Mouse (Mus musculus) urinary bladder, adult 2 months (tissue): ENCODE data around the gene Lhx2. TPM values are rescaled to one million over a fixed set of nuclear protein-coding genes. Genes with fewer than 3 reads are reported as not detected.

Experiments
- DNase-seq: peaks from one replicate; pipeline ENCODE4 v3.0.0; 2022; ENCODE audit warnings: low spot score
- polyA plus RNA-seq: library from polyadenylated mRNA; depleted of rRNA; stranded (reverse); fragments of >200 nt; gene quantifications from 2 replicates; pipeline ENCODE4 v1.2.3, GENCODE M21; 2012

Lhx2 gene
- polyA plus RNA-seq, 1 experiment: not detected

DNA sequence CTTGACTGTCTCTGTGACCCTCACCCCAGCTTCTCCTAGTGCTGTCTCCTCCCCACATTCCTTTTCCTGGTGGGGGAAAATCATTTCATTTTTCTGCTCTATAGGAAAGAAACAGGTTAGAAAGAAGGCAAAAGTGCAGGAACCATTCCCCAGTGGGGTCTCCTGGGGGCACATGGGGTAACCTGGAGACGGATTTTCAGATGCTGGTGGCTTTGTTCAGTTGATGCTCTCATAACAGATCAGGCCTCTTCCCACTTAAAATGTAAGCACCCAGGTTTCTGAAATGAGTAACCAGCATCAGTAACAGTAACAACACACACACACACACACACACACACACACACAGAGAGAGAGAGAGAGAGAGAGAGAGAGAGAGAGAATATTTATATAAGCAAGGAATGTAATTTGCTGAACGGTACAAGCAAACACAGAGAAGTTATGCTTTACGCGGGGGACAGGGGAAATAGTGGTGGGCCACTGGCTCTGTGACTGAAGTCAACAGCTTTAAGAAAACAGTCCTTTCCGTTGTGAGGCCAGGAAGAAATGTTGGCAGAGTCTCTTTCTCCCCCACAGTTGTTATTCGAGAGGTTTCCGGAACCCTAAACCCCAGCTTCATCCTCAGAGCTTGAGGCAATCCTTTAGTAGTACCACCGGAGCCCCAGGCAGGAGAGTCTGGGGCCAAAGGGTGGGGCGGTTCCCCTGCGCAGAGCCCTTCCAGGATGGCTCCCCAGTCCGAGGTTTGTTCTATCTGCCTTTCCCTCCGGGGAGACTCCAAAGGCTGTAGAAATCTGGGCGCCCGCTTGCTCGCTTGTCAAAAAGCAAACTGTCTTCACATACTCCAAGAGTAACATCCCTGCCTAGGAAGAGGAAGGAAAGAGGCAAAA lies 8.0 kb downstream of the Lhx2 start:
- DNase-seq: no peak

DNA sequence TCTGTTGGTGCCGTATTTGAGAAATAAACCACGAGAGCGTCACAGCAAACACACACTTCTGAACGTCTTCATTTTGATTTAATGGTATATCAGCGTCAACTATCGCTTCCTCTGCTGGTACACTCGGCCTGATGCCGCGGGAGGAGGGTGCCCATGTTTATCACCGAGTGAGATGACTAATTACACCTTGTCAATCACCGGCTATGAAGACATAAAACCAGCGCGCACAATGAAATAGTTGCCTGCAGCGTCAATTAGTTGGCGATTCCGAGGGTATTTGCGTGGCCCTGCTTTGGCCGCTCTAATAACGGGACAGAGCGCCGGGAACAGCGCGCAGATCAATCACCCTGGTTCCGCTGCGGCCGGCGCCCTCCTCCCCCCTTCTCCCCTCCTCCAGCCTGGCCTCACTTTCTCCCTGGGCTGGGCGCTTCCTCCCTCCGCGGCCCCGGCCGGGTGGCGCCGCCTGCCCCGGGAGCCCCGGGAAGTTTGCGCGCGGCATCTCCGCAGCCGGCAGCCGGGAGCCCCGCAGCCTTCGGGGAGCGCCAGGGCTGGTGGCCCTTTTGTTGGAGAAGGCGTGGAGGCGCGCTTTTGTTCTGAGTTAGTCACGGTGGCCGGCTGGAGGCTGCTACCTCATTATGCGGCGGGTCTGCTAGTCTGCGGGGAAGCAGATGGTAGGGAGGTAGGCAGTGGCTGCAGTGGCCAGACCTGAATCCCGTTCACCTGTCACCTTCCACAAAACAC lies 8.9 kb downstream of the Lhx2 start:
- DNase-seq: no peak

DNA sequence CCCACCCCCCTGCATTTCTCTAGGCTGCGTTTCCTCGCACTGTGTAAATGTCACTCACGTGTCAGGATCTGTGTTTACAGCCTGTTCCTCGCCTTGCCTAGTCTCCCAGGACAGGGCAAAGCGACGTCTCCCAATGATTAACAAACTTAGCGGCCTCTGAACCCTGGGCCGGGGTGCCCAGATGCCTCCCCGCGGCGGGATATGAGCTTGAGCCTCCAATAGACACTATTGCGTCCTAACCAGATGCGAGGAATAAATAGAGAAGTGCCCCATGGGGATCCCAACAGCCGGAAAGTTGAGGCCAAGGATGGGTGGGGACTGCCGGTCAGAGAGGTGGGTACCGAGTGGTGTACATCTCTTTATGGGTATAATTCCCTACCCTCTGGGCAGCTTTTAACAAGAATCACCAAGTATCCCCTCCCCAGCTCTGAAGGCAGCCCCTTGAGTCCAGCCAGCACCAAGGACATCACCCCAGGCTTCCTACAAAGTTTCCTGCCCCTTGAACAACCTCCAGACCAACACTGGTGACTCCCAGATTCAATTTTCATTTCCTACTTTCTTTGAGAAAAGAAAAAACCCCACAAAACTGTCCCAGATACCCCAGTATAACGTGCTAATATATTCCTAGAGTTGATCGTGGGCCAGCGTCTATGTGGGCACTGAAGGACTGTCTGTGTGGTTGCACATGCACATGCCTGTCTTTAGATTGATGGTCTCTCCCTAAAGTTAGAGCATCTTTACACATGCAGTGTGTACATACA lies 9.8 kb downstream of the Lhx2 start:
- DNase-seq: no peak

DNA sequence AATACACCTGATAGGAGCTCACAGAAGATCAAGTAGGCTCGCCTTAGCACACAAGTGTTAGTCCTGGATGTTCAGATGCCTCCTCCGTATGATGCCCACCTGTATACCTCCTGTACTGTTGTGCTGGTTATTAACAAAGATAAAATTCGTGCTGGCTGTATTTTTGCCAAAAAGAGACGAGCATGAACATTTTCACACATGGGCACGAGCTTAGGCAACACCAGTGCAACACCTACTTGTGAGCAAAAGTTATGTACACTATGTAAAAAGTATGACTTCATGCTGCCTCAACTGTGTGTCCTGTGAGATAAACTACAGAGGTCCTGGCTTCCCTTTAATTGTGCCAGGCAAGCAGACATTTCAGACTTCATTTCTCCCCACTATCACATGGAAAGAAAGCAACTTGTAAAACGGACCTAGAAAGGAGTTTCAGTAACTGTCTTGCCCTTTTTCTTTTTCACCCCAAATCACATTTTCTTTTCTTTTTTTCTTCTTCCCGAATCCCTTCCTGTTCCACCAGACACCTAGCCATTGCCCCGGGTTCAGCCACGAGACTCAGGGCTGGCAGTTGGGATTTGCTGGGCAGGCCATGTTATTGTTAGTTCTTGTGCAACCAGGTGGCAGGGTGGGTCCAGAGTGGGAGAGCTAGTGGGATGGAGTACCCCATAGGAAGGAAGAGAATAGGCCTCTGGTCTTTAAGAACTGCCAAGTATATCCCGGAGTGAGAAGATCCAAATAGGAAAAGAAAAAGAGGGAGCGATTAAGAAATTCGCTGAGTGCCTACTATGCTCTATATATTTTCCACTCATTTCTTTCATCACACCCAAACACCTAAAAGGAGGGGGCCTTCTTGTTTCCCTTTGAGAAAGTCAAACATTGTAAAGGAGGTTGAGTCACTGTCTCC lies 10.6 kb downstream of the Lhx2 start:
- DNase-seq: no peak

DNA sequence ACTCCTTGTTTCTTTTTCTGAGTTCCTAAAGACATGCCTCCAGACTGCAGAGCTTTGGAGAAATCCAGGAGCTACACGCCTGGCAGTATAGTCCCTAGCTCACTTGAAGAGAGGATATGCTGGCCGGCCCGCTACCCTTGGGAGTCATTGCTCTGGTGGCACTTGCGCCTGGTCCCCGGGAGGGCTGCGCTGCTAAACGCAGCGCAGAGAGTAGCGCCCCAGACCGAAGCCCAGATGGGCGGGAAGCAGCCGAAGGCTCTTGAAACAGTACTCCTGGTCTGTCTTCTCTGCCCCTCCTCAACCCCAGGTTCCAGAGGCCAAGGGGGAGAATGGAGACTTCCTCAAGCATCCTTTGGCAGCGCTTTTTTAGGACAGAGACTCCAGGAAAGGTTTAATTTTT lies 11.3 kb downstream of the Lhx2 start:
- DNase-seq: no peak

DNA sequence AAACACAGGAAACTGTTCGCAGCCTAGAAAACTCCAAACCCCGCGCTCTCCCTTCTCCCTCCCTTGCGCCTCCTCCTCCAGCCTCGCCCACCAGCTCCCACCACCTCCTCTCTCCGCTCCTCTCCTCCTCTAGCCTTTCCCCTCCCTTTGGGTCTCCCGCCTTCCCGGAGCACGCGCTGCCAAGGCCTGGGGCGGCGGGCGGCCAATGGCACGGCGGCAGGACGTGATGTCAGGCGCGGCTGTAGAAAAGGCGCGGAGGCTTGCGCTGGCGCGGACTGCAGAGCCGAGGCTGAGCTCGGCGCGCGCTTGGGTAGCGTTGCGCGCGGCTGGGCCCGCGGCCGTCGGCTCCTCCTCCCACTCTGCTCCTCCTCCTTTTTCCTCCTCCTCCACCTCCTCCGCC lies 11.7 kb downstream of the Lhx2 start:
- no peak for DNase-seq

DNA sequence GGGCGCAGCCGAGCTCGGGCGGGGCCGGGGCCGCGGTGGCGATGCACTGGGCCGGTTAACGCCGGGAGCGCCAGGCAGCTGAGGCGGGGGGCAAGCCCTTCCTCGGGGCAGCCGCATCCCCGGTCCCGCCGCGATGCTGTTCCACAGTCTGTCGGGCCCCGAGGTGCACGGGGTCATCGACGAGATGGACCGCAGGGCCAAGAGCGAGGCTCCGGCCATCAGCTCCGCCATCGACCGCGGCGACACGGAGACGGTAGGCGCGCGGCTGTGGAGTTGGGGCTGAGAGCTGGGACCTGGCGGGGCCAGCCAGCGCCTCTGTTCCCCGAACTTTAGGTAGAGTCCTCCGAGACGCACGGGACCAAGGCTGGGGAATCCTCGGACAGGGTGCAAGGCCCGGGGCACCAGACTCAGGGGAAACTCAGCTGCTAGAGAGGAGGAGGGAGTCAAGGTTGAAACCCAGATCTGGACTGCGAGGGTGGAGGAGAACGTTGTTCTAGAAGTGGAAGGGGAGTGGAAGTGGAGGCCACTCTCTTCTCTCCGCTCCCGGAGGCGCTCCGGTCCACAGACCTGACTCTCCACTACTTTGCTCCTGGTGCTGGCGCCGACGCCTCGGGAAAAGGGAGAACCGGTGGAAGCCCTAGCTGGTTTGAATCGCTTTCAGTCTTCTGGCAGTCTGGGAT lies 12.7 kb downstream of the Lhx2 start:
- DNase-seq: no peak

DNA sequence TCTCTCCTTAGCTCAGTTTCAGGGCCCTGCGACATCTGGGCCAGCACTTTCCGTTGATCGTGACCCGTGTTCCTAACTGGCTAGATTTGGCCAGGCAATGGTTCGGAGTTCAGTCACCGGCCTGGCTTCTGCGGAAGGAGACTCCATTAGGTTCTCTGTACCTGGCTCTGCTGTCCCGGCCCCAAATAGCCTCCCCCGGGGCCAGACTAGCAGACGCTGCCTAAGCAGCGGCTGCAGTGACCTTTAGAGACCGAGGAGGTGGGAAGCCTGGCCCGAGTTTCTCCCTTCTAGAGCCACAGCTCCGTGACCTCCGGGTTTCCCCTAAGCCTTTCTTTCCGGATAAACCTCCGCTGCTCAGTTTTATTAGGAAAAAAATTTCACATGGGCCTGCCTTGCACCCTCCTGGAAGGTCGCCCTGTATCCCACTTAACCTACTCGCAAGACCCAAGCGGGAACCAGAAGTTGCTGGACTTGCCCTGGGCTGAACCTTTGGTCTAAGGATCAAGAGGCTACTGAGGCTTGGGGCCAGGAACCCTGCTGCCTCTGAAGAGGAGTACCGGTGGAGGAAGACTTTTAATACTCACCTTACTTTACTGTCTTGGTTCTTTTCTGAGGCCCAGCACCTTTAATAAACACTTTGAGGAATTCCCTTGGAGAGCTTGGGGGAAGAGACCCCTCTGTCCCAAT lies 13.4 kb downstream of the Lhx2 start:
- no peak for DNase-seq

DNA sequence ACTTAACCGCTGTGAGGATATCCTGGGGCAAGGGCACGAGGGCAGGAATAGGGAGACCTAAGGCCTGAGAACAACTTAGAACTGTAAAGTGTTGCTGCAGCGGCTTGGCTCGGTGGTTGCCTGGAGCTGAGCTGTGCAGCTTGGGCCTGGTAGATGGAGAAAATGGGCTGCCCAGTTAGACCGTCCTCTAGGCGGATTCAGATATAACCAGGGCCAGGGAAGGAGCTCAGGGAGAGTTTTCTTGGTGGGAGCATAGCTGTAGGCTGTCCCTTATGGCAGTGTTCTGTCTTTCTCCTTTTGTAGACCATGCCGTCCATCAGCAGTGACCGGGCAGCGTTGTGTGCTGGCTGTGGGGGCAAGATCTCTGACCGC lies 13.9 kb downstream of the Lhx2 start:
- DNase-seq: no peak

DNA sequence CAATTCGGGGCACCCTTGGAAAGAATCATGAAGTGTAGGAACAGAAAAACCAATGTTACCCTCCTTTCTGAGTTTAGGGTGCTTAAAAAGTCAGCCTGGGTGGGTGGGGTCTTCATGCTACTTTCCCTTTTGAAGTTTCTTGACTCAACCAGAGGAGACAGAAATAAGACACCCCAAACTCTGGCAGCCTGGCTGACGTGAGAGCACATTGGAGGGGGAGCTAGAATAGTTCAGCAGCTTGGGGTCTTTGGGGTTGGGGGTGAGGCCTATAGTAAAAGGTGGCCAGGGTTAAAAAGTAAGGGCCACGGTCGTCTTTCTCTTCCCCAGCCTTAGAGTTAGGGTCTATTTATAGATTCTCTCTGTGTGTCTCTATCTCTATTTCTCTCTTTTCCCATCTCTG lies 14.6 kb downstream of the Lhx2 start:
- no peak for DNase-seq

DNA sequence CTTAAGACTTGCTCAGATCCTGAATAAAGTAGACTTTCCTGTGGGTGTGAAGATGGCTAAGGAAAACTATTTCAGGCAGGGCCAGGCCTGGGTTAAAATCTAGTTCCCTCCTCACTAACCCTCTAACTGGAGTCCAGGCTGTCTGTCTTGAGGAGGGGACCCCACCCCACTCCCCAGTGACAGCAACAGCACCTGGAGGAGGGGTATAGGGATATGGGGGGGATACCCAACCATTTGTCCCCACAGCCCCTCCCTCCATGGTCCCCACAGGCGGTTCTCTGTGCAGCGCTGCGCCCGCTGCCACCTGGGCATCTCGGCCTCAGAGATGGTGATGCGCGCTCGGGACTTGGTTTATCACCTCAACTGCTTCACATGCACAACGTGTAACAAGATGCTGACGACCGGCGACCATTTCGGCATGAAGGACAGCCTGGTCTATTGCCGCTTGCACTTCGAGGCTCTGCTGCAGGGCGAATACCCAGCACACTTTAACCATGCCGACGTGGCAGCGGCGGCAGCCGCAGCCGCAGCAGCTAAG lies 15.2 kb downstream of the Lhx2 start:
- no peak for DNase-seq

DNA sequence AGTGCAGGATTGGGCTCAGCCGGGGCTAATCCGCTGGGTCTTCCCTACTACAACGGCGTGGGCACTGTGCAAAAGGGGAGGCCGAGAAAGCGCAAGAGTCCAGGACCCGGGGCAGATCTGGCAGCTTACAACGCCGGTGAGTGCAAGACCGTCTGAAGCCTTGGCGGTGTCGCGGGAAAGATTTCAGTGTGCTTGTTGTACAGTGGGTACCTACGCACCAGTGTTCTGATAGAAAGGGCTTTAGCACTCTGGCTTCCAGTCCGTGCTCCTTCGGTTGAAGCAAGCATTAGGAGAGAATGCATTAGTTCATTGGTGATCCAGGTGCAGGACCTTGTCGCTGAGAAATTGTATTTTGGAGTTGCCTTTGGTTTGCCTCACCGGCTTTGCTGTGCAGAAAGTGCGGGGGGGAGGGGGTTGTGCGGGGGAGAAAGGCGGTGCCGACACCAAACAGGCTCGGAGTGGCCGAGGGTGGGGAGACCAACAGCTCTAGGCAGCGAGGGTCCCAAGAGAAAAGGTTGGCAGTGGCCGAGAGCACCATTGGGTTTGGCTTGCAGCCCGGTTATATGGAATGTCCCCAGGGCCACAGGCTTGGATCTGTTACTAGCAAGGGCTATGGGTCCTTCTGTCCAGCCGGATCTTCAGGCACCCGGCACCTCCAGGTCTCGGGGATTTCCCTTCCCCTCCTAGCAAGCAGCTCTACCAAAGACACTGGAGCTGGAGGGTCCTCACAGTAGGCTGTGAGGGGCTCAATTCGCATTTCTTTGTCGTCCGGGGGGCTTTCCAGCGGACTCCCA lies 15.8 kb downstream of the Lhx2 start:
- DNase-seq: no peak

DNA sequence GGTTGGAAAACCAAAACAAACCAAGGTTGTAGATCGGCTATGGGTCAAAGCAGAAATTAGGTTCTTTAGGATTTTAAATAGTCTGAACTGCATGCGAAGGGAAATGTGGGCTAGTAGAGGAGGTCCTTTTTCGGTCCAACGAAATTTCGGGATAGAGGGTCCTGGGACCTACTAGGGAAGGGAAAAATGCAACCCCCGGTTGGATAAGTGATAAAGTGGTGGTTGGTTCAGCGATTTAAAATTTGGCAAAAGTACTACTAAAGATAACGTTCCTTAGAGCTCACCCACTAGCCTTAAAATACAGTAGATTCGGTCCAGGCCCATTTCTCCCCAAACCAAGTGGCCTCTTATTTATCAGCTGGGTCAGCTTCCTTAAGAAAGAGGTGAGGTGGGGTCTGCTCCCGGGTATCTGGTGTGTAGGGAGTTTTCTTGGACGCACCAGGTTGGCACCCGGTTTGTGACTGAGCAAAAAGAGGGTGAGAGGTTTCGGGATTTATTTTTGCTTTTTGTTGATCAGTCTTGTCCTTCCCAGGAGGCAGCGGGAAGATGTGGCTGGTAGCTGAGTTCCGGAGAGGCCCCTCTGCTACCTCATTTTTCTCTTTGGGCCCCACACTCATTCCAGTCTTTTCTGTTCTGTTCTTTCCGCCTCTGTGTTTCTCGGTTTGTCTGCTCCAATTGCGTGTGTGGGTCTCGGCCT lies 16.8 kb downstream of the Lhx2 start:
- DNase-seq: no peak

DNA sequence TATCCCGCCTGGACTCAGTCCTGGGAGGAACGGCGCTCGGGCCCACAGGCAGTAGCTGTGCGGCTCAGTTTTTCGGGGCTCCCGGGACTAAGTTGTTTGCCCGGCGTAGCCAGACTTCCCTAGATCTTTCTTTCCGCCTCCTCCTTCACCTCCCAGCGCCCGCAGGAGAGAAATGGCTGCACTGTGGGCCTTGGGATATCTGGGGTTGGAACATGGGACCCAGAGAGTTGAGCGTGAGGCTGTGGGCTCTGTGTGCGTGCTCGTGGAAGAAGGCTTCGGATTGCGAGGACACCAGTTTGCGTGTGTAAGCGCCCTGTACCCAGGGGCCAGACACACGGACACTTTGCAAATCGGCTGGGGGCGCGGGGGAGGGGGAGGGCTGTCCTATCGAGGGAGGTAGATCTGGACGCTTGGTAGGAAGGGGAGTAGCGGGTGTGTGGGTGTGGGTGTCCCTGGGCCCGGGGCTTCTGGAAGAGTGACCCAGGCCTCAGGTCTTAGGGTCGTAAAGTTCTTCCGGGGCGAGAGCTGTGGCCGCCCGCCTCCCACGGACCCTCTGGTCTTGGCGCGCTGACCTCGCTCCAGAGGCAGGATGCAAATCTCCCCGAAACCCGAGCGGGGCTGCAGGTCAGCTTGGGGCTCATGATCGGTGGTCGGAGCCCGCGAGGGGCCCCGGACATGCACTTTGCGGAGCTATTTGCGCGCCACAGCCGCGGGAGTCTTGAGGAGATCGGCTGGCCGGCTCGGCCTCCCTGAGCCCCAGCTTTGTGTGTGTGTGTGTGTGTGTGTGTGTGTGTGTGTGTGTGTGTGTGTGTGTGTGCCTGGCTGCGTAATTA lies 17.6 kb downstream of the Lhx2 start:
- DNase-seq: no peak

DNA sequence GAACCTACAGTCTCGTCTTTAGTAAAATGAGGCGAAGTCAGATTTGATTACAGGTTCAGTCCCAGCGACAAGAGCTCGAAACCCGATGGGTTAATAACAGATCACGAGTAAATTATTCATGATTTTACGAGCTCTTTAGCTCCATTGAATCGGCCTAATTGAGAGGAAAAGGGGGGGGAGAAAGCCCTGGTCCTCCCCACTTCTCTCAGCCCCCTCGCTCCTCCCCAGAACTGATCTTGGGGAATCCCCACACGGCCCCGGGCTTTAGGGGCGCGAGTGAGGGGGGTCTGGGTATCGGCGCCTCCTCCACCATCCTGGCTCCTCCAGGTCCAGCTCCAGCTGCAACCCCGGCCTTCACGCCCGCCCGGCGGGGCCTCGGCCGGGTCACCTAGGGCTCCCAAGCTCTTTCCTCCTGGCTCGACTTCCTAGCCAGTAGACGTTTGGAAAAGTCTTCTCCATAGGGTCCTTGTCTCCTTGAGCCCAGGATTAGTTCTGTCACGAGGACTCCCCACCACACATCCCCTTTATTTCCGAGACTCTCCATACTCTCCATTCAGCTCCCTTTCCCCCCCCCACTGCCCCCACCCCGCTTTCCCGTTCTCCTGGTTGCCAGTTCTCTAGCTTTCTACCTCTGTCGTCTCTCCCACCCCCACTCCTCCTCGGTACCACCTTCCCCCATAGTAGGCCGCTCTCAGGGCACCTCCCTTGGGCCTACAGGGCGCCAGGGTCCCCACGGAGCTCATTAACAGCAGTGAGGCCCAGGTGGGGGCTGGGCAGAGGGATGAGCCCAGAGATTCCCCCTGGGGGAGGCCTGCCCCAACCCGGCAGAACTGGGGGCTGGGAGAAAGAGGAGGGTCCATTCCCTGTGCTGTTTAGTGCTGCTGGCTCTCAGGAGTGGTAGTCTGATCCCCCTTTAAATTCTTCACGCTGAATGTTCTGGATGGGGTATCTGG lies 18.5 kb downstream of the Lhx2 start:
- DNase-seq: no peak

DNA sequence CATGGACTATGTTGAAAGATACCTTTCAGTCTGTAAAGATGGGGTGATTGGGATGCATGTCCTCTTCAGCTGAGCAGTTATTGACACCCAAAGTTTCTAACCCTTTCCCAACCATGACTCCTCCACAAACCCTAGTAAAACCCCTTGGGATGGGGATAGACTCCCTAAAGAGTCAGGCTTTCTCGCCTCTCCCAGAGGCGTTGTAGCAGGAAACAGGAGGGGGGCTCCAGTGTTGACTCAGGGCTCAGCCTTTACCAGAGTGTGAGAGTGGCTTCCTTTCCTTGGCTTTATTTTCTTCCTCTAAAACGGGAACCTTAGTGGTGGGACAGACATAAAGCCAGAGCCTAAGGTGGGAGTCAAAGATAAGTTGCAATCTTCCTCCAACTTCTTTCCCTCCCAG lies 19.5 kb downstream of the Lhx2 start:
- no peak for DNase-seq
